Mouse (Mus musculus) embryonic facial prominence, embryonic 15.5 days (tissue): ENCODE results near the gene Rps2. TPM values are rescaled to one million over a fixed set of nuclear protein-coding genes. Genes with fewer than 3 reads are reported as not detected.
A peak's percentile ranks its signal among the peaks of the same experiment; 100 is the strongest.

Experiments used
- ATAC-seq: fragments of 200-750 bp; cut with Nextera tagmentation; 2 replicates; pipeline ENCODE4 v1.8.0; 2017; ENCODE audit warnings: low read depth, moderate TSS enrichment; ENCODE audit not compliant: insufficient number of reproducible peaks, low FRiP score, low TSS enrichment
- H3K27ac ChIP-seq: fragments of 300-500 bp; sonication (generic); replicated peaks from 2 replicates; pipeline ENCODE4 v1.5.1; 2015; ENCODE audit warnings: mild to moderate bottlenecking, inconsistent platforms
- H3K27me3 ChIP-seq: fragments of 300-500 bp; sonication (generic); 2 replicates; pipeline ENCODE4 v1.6.1; 2015; ENCODE audit warnings: inconsistent platforms
- H3K36me3 ChIP-seq: fragments of 300-500 bp; sonication (generic); 2 replicates; pipeline ENCODE4 v1.6.1; 2015; ENCODE audit warnings: mild to moderate bottlenecking, inconsistent platforms
- H3K4me1 ChIP-seq: fragments of 300-500 bp; sonication (generic); 2 replicates; pipeline ENCODE4 v1.6.1; 2015; ENCODE audit warnings: inconsistent platforms
- H3K4me2 ChIP-seq: fragments of 300-500 bp; sonication (generic); replicated peaks from 2 replicates; pipeline ENCODE4 v1.6.1; 2015; ENCODE audit warnings: mild to moderate bottlenecking, inconsistent platforms
- H3K4me3 ChIP-seq: fragments of 300-500 bp; sonication (generic); replicated peaks from 2 replicates; pipeline ENCODE4 v1.5.1; 2015; ENCODE audit warnings: mild to moderate bottlenecking, inconsistent platforms
- H3K9ac ChIP-seq: fragments of 300-500 bp; sonication (generic); 2 replicates; pipeline ENCODE4 v1.6.1; 2015; ENCODE audit warnings: inconsistent platforms
- H3K9me3 ChIP-seq: fragments of 300-500 bp; sonication (generic); replicated peaks from 2 replicates; pipeline ENCODE4 v1.6.1; 2016; ENCODE audit warnings: inconsistent platforms
- WGBS: fragments of 180-500 bp; shearing (Covaris S2); methylation state at CpG from one replicate; pipeline ENCODE4 v1.1.7; 2015; 5-methylcytosine and 5-hydroxymethylcytosine counted together
- polyA plus RNA-seq: library from polyadenylated mRNA; unstranded; fragments of >200 nt; fragmentation: Nextera tagmentation; extraction: Ambion mirVana; gene quantifications from 2 replicates; pipeline ENCODE4 v1.2.1, GENCODE M21; 2015

Gene Rps2
- polyA plus RNA-seq, 1 experiment from 2014 or later = 1,508 TPM

GRCm38 (mm10) chr17:24722220-24722924 is 4.5 kb downstream of the Rps2 start:
- WGBS = 29% methylated on average over 13 of the region's 13 CpGs
- Histone ChIP-seq H3K9ac (0 out of 2 replicates have a peak overlapping the region, but pooled peaks have one; percentile 3), H3K4me1 (peaks cover 32% of the 10 kb centered on the region), H3K36me3 (peaks cover 22% of the 10 kb centered on the region), H3K27ac (0 out of 2 replicates have a peak overlapping the region, but pooled peaks have one; percentile 29), H3K4me2 (peak overlapping the region; percentile 62), H3K9me3 (no peaks in the 10 kb centered on the region), H3K4me3 (peak overlapping the region; percentile 93; the same call in 1 of the 2 replicates), H3K27me3 (no peaks in the 10 kb centered on the region)
- no peak for ATAC-seq

GRCm38 (mm10) chr17:24723122-24723880 is 5.4 kb downstream of the Rps2 start:
- peak overlapping the region; percentile 93 for H3K4me3 ChIP-seq
- H3K27ac ChIP-seq = peak overlapping the region; percentile 86
- peaks cover 32% of the 10 kb centered on the region for H3K4me1 ChIP-seq
- no peaks in the 10 kb centered on the region for H3K27me3 ChIP-seq
- peak overlapping the region; percentile 92 for H3K9ac ChIP-seq
- WGBS = 1% methylated on average over 12 of the region's 12 CpGs
- peaks cover 15% of the 10 kb centered on the region for H3K36me3 ChIP-seq
- peak overlapping the region; percentile 62 for H3K4me2 ChIP-seq
- ATAC-seq = no peak
- H3K9me3 ChIP-seq = no peaks in the 10 kb centered on the region

- ATAC-seq = 0 out of 2 replicates have a peak, but pooled peaks have one; percentile 1
These were observed 5.9 kb downstream of the Rps2 start for GRCm38 (mm10) chr17:24723881-24724180.

GRCm38 (mm10) chr17:24724184-24724583 is 6.3 kb downstream of the Rps2 start, which contains the start of gene Ndufb10:
TSS of gene Ndufb10 (minus strand) at chr17:24724478.
- no peaks in the 10 kb centered on the region for H3K27me3 ChIP-seq
- peaks cover 26% of the 10 kb centered on the region for H3K4me1 ChIP-seq
- H3K4me2 ChIP-seq = peak within 1 kb of the TSS; percentile 62
- ATAC-seq = peak; percentile 69
- H3K9ac ChIP-seq = peak within 1 kb of the TSS; percentile 92
- no peaks in the 10 kb centered on the region for H3K9me3 ChIP-seq
- peak within 1 kb of the TSS; percentile 86 for H3K27ac ChIP-seq
- whole genome bisulfite sequencing = under 1% methylated on average over 30 of the region's 30 CpGs
- peak within 1 kb of the TSS; percentile 93 for H3K4me3 ChIP-seq
- peaks cover 15% of the 10 kb centered on the region for H3K36me3 ChIP-seq

More at GRCm38 (mm10) chr17:24723881-24724180, 5.9 kb downstream of the Rps2 start:
- peaks cover 15% of the 10 kb centered on the region for H3K36me3 ChIP-seq
- H3K9ac ChIP-seq = peak overlapping the region; percentile 92
- H3K27me3 ChIP-seq = no peaks in the 10 kb centered on the region
- peak overlapping the region; percentile 86 for H3K27ac ChIP-seq
- WGBS = under 1% methylated on average over 15 of the region's 15 CpGs
- no peaks in the 10 kb centered on the region for H3K9me3 ChIP-seq
- peak overlapping the region; percentile 62 for H3K4me2 ChIP-seq
- H3K4me3 ChIP-seq = peak overlapping the region; percentile 93
- peaks cover 28% of the 10 kb centered on the region for H3K4me1 ChIP-seq

GRCm38 (mm10) chr17:24725637-24726390 is 7.9 kb downstream of the Rps2 start:
- H3K4me1 ChIP-seq = peaks cover 26% of the 10 kb centered on the region
- no peaks in the 10 kb centered on the region for H3K27me3 ChIP-seq
- no peak for ATAC-seq
- H3K9me3 ChIP-seq = no peaks in the 10 kb centered on the region
- peaks cover 15% of the 10 kb centered on the region for H3K36me3 ChIP-seq
- H3K9ac ChIP-seq = no peak overlapping the region
- H3K27ac ChIP-seq = no peak overlapping the region
- WGBS = 63% methylated on average over 3 of the region's 3 CpGs
- no peak overlapping the region for H3K4me3 ChIP-seq
- H3K4me2 ChIP-seq = no peak overlapping the region

GRCm38 (mm10) chr17:24727618-24728017 is 9.7 kb downstream of the Rps2 start, which contains the start of gene Rpl3l:
TSS of gene Rpl3l (plus strand) at chr17:24727820.
- no peak within 1 kb of the TSS for H3K4me3 ChIP-seq
- peaks cover 12% of the 10 kb centered on the region; the same call in 1 of the 2 replicates for H3K4me1 ChIP-seq
- H3K9me3 ChIP-seq = no peaks in the 10 kb centered on the region
- ATAC-seq = no peak
- 0 out of 2 replicates have a peak, but pooled peaks cover 4% of the 10 kb centered on the region for H3K27me3 ChIP-seq
- 53% methylated on average over 2 of the region's 2 CpGs for WGBS
- H3K27ac ChIP-seq = no peak within 1 kb of the TSS
- 0 out of 2 replicates have a peak, but pooled peaks cover 1% of the 10 kb centered on the region for H3K36me3 ChIP-seq
- no peak within 1 kb of the TSS for H3K9ac ChIP-seq
- H3K4me2 ChIP-seq = no peak within 1 kb of the TSS

GRCm38 (mm10) chr17:24728184-24728583 is 10.3 kb downstream of the Rps2 start:
- H3K4me3 ChIP-seq = no peak overlapping the region
- H3K27me3 ChIP-seq = 0 out of 2 replicates have a peak, but pooled peaks cover 4% of the 10 kb centered on the region
- WGBS = 70% methylated on average over 17 of the region's 17 CpGs
- no peaks in the 10 kb centered on the region for H3K36me3 ChIP-seq
- H3K9ac ChIP-seq = no peak overlapping the region
- H3K4me2 ChIP-seq = no peak overlapping the region
- no peak overlapping the region for H3K27ac ChIP-seq
- ATAC-seq = no peak
- H3K9me3 ChIP-seq = no peaks in the 10 kb centered on the region
- peaks cover 7% of the 10 kb centered on the region; the same call in 1 of the 2 replicates for H3K4me1 ChIP-seq

GRCm38 (mm10) chr17:24729067-24729466 is 11.2 kb downstream of the Rps2 start:
- no peak for ATAC-seq
- WGBS = 67% methylated on average over 6 of the region's 6 CpGs
- no peaks in the 10 kb centered on the region for H3K36me3 ChIP-seq
- H3K4me3 ChIP-seq = no peak overlapping the region
- H3K4me2 ChIP-seq = no peak overlapping the region
- no peak overlapping the region for H3K27ac ChIP-seq
- no peaks in the 10 kb centered on the region for H3K4me1 ChIP-seq
- H3K9ac ChIP-seq = no peak overlapping the region
- no peaks in the 10 kb centered on the region for H3K9me3 ChIP-seq
- 0 out of 2 replicates have a peak, but pooled peaks cover 4% of the 10 kb centered on the region for H3K27me3 ChIP-seq

- WGBS = 84% methylated on average over 14 of the region's 14 CpGs
- no peak overlapping the region for H3K27ac ChIP-seq
- H3K4me3 ChIP-seq = no peak overlapping the region
- H3K9ac ChIP-seq = no peak overlapping the region
- 0 out of 2 replicates have a peak, but pooled peaks cover 4% of the 10 kb centered on the region for H3K27me3 ChIP-seq
- peaks cover 1% of the 10 kb centered on the region; the same call in 1 of the 2 replicates for H3K4me1 ChIP-seq
- no peak for ATAC-seq
- no peaks in the 10 kb centered on the region for H3K36me3 ChIP-seq
- no peaks in the 10 kb centered on the region for H3K9me3 ChIP-seq
- no peak overlapping the region for H3K4me2 ChIP-seq
These were observed 12.9 kb downstream of the Rps2 start for GRCm38 (mm10) chr17:24730787-24731186.

GRCm38 (mm10) chr17:24732233-24732935 is 14.5 kb downstream of the Rps2 start:
- Histone ChIP-seq H3K4me1 (peaks cover 10% of the 10 kb centered on the region), H3K9me3 (no peaks in the 10 kb centered on the region), H3K4me2 (no peak overlapping the region), H3K36me3 (no peaks in the 10 kb centered on the region), H3K27ac (no peak overlapping the region), H3K9ac (no peak overlapping the region), H3K4me3 (no peak overlapping the region), H3K27me3 (0 out of 2 replicates have a peak, but pooled peaks cover 4% of the 10 kb centered on the region)
- WGBS = 81% methylated on average over 12 of the region's 12 CpGs
- ATAC-seq = no peak
